Mouse (Mus musculus) heart, adult 8-10 months (tissue): Measurements from ENCODE around the gene Spata33. TPM values are rescaled to one million over a fixed set of nuclear protein-coding genes. Genes with fewer than 3 reads are reported as not detected.
"Not testable (repeated sequence)": the region's sequence is repeated elsewhere in the genome, so short reads cannot be mapped to it uniquely, and the experiment has no call there.

Source experiments
- DNase-seq: peaks from one replicate; pipeline ENCODE4 v3.0.0; 2022; ENCODE audit warnings: low spot score
- total RNA-seq, 4 experiments: library from RNA; stranded (reverse); gene quantifications; 2 replicates each; pipeline ENCODE4 v1.2.4; 2022

Spata33 gene
- total RNA-seq, 4 experiments from 2014 or later: 22.0 to 36.7 (median 27.5) TPM

DNA sequence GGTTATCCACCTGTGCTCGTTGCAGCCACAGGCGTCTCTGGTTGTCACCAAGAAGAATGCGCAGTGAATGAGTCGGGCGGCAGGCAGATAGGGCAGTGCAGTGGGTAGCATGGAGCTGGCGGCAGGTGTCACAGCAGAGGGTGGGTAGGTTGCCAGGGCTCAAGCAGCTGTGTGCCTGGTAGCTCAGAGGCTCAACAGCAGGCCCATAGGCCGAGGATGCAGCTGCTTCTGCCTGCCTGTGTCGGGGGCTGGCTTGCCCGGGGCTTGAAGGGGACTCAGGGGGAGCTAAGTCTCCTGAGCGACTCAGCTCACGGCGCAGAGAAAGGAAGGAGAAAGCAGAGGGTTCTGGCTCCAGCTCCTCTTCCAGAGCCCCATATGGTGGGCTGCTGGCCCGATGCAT, 20.7 kb downstream of the Spata33 start:
- DNase-seq: no peak

- no peak for DNase-seq
These were observed 21.1 kb downstream of the Spata33 start for GRCm38 (mm10) chr8:123233760-123234159.

DNA sequence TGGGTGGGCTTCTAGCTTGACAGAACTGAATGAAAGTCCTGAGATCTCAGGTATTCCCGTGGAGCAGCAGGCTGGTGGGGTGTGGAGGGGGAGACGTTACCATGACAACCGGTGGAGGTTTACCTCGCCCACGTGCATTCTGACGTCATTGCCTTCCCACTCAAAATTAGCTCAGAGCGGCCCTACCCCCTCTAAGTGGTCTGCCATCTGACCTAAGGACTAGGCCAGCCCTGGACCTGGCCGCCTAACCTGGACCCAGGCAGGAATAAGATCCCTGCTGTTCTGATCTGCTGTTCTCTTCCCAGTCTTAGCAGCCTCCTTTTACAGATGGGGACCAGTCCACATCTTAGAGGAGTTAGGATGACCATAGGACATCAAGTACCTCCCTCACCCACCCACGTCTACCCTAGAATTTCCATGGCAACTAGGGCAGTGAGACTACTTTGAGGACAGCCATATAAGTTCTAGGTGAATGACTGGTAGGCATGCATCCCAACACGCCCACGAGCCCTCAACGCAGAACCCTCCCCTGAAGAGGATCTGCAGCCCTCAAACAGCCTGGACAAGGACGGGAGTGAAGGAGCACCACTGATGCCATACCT, 22.4 kb downstream of the Spata33 start:
- no peak for DNase-seq

- peak; percentile 81 for DNase-seq
These were observed 23.2 kb downstream of the Spata33 start, which contains the start of gene Spata2l for GRCm38 (mm10) chr8:123235520-123236497. TSS of gene Spata2l (minus strand) at chr8:123236233.

DNA sequence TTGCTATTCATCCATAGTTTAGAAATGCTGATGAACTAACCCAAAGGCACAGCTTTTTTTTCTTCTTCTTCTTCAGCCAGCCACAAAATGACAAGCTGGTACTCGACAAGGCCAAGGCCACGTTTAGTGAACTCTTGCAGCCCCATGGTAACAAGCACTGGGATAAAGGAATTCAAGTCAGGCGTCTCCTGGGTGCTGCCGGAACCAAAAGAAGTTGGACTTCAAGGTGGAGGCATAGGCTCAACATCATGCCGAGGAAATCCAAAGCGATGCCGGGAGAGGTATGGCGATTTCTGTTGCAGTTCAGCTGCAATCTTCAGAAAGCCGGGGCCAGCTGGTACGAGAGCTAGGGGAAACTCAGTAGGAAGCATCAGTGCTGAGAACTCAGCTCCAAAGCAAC, 26.8 kb downstream of the Spata33 start:
- no peak for DNase-seq

GRCm38 (mm10) chr8:123242107-123242923, 29.7 kb downstream of the Spata33 start:
- peak; percentile 35 for DNase-seq

DNA sequence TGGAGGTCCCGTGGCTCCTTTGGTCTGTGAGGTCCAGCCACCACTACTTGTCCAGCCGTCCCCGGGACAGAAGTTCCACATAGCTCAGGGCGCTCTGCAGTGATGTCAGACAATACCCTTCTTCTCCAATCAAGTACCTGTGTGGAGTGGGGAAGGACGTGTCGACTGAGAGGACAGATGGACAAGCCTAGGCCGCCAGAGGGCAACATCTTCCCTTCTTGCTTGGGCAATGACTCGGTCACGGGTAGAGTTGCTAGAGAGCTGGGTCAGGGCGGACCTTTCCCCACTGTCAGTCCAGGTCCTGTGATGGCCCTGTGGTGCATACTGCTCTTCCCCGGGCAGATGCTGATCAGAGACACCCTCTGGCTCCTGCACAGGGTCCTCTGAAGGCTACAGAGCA, 30.4 kb downstream of the Spata33 start:
- no peak for DNase-seq

DNA sequence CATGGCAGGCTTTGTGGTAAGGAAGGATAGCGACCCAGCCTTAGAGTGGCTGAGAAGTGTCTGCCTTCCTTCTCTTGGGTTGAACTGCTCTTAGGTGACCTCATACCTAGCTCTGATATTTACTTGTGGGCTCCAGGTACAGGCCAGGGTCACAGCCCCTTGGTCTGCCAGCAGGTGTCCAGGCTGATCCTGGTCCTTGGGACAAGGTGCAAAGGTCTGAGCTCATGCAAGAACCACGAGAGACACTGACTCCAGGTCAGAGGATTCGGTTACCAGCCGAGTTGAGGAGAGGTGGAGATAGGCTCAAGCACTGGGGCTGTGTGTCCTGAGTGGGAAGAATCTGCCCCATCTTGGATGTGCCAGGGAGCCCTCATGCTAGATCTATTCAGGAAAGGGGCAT, 31.8 kb downstream of the Spata33 start:
- no peak for DNase-seq

DNA sequence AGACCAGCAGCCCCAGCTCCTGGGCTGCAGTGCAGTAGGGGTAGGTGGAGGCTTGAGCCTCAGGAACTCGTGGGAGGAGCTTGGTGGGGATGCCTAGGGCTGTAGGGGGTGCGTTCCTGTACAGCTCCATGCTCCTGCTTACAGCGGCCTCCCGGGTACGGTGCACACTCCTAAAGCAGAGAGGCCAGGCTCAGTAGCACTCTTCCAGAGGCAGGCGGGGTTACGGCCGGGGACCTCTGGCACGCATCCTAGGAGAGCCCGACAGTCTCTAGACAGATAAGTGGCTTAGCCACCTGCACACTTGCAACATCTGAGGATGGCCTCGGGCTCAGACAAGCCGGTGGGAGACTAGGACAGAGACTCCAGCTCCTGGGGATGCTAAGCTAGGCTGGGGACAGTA, 32.9 kb downstream of the Spata33 start:
- no peak for DNase-seq

DNA sequence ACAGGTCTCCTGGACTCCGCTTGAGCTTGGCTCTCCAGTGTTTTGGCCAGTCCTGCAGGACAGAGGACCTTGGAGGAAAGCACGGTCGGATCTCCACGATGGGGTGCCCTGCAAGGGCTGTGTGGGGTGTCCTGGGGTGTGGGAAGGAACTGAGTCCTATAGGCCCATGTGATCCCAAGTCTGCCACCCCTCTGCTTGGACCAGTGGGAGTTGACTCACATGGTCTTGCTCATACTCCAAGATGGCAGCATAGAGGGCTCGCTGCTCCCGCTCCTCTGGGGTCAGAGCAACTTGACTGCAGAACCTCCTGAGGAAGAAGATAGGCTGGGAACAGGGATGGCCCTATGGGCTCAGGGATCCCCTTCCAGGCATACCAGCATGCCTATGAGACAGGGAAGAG, 35.1 kb downstream of the Spata33 start:
- no peak for DNase-seq

DNA sequence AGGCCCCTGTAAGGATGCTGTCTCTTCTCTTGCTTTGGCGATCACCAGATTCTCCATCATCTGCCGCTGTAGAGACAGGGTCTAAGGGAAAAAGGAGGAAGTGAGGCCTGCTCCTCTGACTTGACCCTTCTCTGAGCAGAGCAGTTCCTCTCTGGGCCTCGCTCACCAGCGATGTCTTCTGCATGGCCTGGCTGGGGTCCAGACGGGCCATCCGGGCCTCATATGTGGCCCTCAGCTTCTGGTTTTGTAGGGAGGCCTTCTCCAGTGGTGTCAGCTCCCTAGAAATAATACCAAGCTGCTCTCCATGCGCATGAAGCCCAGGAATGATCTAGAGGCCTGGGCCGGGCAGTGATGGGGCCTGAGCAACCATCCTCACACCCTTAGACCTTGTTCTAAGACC, 36.0 kb downstream of the Spata33 start:
- DNase-seq: no peak

GRCm38 (mm10) chr8:123250940-123251339, 38.3 kb downstream of the Spata33 start:
- no peak for DNase-seq

- DNase-seq: no peak
These were observed 40.3 kb downstream of the Spata33 start for GRCm38 (mm10) chr8:123252925-123253324.

DNA sequence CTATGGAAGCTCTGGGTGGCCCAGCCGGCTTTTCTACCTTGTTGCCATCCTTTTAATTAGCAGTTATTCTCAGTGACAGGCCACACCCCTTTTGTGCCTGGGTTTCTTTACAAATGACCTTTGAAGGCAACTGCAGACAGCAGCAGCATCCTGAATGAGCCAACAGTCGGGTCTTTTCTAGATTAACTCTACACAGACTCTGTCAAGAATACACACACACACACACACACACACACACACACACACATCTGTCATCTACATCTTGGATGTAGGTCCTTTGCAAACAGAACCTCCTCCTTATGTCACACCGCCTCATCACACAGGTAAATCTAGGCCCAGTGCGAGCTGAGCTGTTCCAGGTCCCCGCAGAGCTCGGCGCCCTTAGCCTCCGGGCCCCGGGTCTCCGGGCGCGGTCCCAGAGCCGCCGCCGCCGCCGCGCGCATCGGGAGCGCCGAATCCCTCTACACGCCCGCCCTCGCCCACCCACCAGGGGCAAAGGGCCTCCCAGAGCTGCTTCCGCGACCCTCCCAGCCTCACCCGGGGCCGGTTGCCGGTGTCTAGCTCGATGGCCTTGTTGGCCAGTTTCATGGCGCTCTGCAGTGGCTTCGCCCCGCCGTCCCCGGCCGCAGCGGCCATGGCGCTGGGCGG, 40.9 kb downstream of the Spata33 start:
- no peak for DNase-seq

GRCm38 (mm10) chr8:123254099-123254885, 41.7 kb downstream of the Spata33 start, which contains the start of the genes Zfp276 and Vps9d1:
TSS of gene Zfp276 (plus strand) at chr8:123254195.
TSS of gene Vps9d1 (minus strand) at chr8:123254348.
- DNase-seq: peak; percentile 73

- DNase-seq: no peak
These were observed 42.5 kb downstream of the Spata33 start for GRCm38 (mm10) chr8:123255170-123255569.

GRCm38 (mm10) chr8:123257114-123257513, 44.5 kb downstream of the Spata33 start:
- DNase-seq: no peak

- DNase-seq: not testable (repeated sequence)
These were observed 45.0 kb downstream of the Spata33 start for GRCm38 (mm10) chr8:123257593-123257992.

DNA sequence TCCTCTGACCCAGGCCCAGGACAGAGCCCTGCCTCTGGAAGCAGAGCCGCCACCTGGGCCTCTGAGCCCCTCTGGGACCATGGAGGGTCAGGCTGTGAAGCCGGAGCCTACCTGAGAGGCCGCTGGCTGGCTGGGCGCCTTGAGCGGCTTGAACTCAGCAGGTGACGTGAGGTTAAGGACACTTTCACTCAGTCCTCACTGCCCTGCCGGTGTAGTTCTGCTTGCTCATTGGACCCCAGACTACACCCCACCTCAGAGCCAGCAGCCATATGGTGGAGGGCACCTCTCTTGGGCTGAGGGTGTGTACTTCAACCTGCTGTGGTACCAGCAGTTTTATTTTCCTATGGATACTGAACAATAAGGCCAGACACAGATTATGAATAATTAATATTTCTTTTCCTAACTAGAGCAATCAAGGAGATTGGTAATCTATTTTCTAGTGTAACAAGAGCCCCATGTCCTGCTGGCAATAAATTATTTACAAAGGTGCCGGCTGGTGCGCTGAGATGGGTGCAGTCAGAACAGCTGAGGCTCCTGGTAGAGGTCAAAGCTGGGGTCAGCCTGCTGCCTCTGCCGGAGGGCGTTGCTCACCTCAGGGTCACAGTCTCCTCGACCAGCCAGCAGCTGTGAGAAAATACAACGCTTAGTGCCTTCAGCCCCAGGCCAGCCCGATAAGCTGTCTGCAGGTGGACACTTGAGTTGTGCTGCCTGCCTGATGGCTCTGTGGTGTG, 55.5 kb downstream of the Spata33 start:
- DNase-seq: no peak

GRCm38 (mm10) chr8:123271147-123271546, 58.5 kb downstream of the Spata33 start:
- no peak for DNase-seq
